Mouse (Mus musculus): Measurements from ENCODE around the gene 1110008P14Rik. TPM values are rescaled to one million over a fixed set of nuclear protein-coding genes. Genes with fewer than 3 reads are reported as not detected.

Gene 1110008P14Rik
- polyA plus RNA-seq, 1 experiment from 2014 or later, result 39.4 TPM

DNA sequence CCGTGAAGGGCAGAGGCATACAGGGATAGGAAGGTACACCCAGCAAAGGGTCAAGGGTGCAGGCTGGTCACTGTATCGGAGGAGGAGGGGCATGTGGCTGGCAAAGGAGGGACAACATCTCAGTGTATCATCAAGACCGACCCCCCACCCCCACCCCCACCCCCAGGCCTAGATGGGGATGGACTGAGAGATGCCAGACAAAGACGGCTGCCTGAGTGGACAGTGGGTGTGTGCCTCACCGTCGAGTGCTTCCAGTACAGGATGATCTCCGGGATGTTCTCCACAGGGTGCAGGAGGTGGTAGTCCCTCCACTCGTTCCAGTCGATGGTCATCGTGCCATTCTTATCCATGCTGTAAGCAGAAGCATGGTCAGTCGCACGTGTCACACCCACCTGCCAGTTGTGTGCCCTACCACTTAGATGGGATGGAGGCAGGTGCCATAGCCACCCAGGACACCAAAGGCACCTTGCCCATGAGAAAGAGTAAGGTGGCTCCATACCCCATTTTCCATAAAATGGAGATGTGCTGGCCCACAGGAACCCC is 38.4 kb upstream of the 1110008P14Rik start:
- Histone ChIP-seq H3K4me1 (peaks cover 26% of the 10 kb centered on the region), H3K36me3 (peaks cover 66% of the 10 kb centered on the region), H3K9me3 (replicated peaks) (no peaks in the 10 kb centered on the region), H3K27me3 (ENCODE audit: low read depth, poor library complexity, severe bottlenecking) (no peaks in the 10 kb centered on the region), H3K4me3 (no peak overlapping the region), H3K27ac (replicated peaks) (0 out of 2 replicates have a peak overlapping the region, but pooled peaks have one; percentile 9)
- 92% methylated on average over 12 of the region's 12 CpGs for WGBS
- no peak for DNase-seq (ENCODE audit: low spot score)

- Histone ChIP-seq H3K36me3 (peaks cover 74% of the 10 kb centered on the region), H3K4me3 (no peak overlapping the region), H3K27me3 (ENCODE audit: low read depth, poor library complexity, severe bottlenecking) (no peaks in the 10 kb centered on the region), H3K27ac (replicated peaks) (no peak overlapping the region), H3K9me3 (replicated peaks) (no peaks in the 10 kb centered on the region), H3K4me1 (peaks cover 18% of the 10 kb centered on the region)
- no peak for DNase-seq (ENCODE audit: low spot score)
- 96% methylated on average over 3 of the region's 3 CpGs for WGBS
Observed at GRCm38 (mm10) chr2:32419359-32419758, 37.6 kb upstream of the 1110008P14Rik start.

- H3K27ac ChIP-seq (replicated peaks), result no peak overlapping the region
- no peak for DNase-seq (ENCODE audit: low spot score)
- no peaks in the 10 kb centered on the region for H3K9me3 ChIP-seq (replicated peaks)
- H3K4me3 ChIP-seq, result no peak overlapping the region
- H3K36me3 ChIP-seq, result peaks cover 81% of the 10 kb centered on the region
- H3K27me3 ChIP-seq (ENCODE audit: low read depth, poor library complexity, severe bottlenecking), result no peaks in the 10 kb centered on the region
- peaks cover 10% of the 10 kb centered on the region for H3K4me1 ChIP-seq
- 91% methylated on average over 12 of the region's 12 CpGs for WGBS
Observed at GRCm38 (mm10) chr2:32418430-32419151, 36.9 kb upstream of the 1110008P14Rik start.

GRCm38 (mm10) chr2:32417486-32417885 is 35.7 kb upstream of the 1110008P14Rik start:
- H3K36me3 ChIP-seq, result peaks cover 82% of the 10 kb centered on the region

GRCm38 (mm10) chr2:32416556-32416955 is 34.8 kb upstream of the 1110008P14Rik start:
- Histone ChIP-seq H3K4me3 (no peak overlapping the region), H3K36me3 (peaks cover 80% of the 10 kb centered on the region), H3K4me1 (no peaks in the 10 kb centered on the region), H3K27ac (replicated peaks) (no peak overlapping the region), H3K9me3 (replicated peaks) (no peaks in the 10 kb centered on the region), H3K27me3 (ENCODE audit: low read depth, poor library complexity, severe bottlenecking) (no peaks in the 10 kb centered on the region)
- 89% methylated on average over 2 of the region's 2 CpGs for WGBS
- no peak for DNase-seq (ENCODE audit: low spot score)

More at GRCm38 (mm10) chr2:32417486-32417885, 35.7 kb upstream of the 1110008P14Rik start:
- no peak for DNase-seq (ENCODE audit: low spot score)
- H3K27ac ChIP-seq (replicated peaks), result no peak overlapping the region
- H3K4me1 ChIP-seq, result no peaks in the 10 kb centered on the region
- H3K4me3 ChIP-seq, result no peak overlapping the region
- no peaks in the 10 kb centered on the region for H3K9me3 ChIP-seq (replicated peaks)
- 93% methylated on average over 8 of the region's 8 CpGs for WGBS
- no peaks in the 10 kb centered on the region for H3K27me3 ChIP-seq (ENCODE audit: low read depth, poor library complexity, severe bottlenecking)

GRCm38 (mm10) chr2:32415801-32416200 is 34.1 kb upstream of the 1110008P14Rik start:
- Histone ChIP-seq H3K36me3 (peaks cover 73% of the 10 kb centered on the region), H3K27me3 (ENCODE audit: low read depth, poor library complexity, severe bottlenecking) (no peaks in the 10 kb centered on the region), H3K4me3 (no peak overlapping the region), H3K4me1 (no peaks in the 10 kb centered on the region), H3K27ac (replicated peaks) (no peak overlapping the region), H3K9me3 (replicated peaks) (no peaks in the 10 kb centered on the region)
- no peak for DNase-seq (ENCODE audit: low spot score)
- 93% methylated on average over 12 of the region's 12 CpGs for WGBS

DNA sequence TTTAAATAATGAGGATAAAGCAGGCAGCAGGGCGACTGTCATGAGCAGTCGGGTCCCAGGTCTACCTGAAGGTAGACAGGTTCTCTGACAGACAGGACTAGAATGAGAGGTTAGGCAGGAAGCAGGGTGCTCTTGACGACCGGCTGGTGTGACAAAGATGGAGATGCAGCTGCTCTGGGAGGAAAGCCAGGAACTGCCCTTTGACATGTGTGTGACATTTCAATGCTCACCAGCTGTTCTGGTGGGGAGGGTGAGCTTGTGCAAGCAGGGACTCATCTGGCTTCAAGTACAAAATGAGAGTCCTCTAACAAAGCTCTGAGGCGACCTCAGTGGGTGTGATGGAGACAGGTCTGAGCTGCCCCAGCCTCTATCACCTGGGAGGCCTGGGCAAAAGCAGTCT is 32.2 kb upstream of the 1110008P14Rik start:
- H3K36me3 ChIP-seq, result peaks cover 54% of the 10 kb centered on the region
- no peak for DNase-seq (ENCODE audit: low spot score)
- no peak overlapping the region for H3K4me3 ChIP-seq
- H3K9me3 ChIP-seq (replicated peaks), result no peaks in the 10 kb centered on the region
- WGBS, result 75% methylated on average over 5 of the region's 5 CpGs
- H3K4me1 ChIP-seq, result peaks cover under 1% of the 10 kb centered on the region
- H3K27ac ChIP-seq (replicated peaks), result no peak overlapping the region
- no peaks in the 10 kb centered on the region for H3K27me3 ChIP-seq (ENCODE audit: low read depth, poor library complexity, severe bottlenecking)

- DNase-seq (ENCODE audit: low spot score), result no peak
- 93% methylated on average over 6 of the region's 6 CpGs for WGBS
- Histone ChIP-seq H3K4me1 (peaks cover 5% of the 10 kb centered on the region), H3K27me3 (ENCODE audit: low read depth, poor library complexity, severe bottlenecking) (no peaks in the 10 kb centered on the region), H3K36me3 (peaks cover 44% of the 10 kb centered on the region), H3K27ac (replicated peaks) (no peak overlapping the region), H3K4me3 (no peak overlapping the region), H3K9me3 (replicated peaks) (no peaks in the 10 kb centered on the region)
Observed at GRCm38 (mm10) chr2:32412742-32413531, 31.2 kb upstream of the 1110008P14Rik start.

DNA sequence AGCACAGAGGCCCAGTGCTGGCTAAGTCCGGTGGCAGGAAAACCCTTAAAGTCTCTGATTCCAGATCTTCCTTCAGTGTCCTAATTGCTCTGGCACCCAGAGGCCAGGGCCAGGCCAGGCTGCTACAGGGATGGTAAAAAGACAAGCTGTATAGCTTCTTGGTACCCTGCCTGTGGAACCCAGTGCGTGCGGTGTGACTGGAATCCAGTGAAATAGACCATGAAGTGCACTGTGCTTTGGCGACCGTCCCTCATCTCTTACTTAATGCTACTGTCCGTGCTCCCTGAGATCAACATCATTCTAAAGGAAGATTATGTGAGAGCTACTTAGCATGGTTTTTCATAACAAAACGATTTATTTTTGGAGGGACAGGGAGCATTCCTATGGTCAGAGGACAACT is 29.7 kb upstream of the 1110008P14Rik start:
- peaks cover 29% of the 10 kb centered on the region for H3K36me3 ChIP-seq
- 84% methylated on average over 7 of the region's 7 CpGs for WGBS
- no peak overlapping the region for H3K27ac ChIP-seq (replicated peaks)
- no peaks in the 10 kb centered on the region for H3K9me3 ChIP-seq (replicated peaks)
- DNase-seq (ENCODE audit: low spot score), result no peak
- H3K27me3 ChIP-seq (ENCODE audit: low read depth, poor library complexity, severe bottlenecking), result no peaks in the 10 kb centered on the region
- H3K4me1 ChIP-seq, result peaks cover 5% of the 10 kb centered on the region
- H3K4me3 ChIP-seq, result no peak overlapping the region

DNA sequence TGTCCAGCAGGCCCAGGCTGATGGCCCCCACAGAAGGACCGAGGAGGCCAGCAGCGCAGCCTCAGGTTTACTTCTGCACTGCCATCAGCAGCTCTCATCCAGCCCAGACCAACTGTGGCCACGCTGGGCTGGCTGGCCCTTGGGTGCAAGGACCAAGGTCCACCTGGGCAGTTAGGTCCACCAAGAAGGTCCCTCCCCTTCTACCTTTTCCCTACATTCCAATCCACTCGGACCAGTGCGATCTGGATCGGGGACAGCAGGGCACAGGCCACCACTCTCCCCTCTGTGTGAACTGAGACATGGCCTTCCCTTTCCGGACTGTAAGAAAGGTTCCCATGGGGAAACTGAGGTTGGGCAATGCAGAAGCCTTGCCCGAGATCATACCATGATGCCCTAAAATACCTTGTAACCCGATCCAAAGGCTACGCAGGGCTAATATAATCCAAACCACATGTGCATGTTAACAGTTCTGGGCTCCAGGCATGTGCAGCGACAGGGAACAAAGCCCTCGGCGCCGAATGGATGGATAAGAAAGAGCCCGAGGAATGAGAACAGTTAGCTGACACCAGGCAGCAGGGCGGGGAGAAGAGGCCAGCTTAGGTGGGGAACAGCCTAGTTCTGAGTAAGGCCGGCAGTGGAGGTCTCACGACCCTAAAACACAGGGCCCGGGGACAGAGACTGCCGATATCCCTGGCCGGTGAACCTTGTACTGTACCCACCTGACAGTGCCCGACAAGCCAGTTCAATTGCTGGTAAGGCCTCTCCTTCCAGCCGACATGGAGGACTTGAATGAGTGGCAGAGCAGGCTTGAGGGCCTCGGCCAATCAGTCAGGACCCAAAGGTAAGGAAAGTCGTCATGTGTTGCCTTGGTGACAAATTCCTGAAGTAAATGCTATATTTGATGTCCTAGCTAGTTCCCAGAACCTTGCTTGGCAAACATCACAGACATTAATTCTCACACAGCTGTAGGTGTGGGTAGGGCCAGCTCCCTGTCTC is 27.0 kb upstream of the 1110008P14Rik start:
- Histone ChIP-seq H3K36me3 (peaks cover 2% of the 10 kb centered on the region), H3K27me3 (ENCODE audit: low read depth, poor library complexity, severe bottlenecking) (no peaks in the 10 kb centered on the region), H3K4me1 (peaks cover 5% of the 10 kb centered on the region), H3K9me3 (replicated peaks) (no peaks in the 10 kb centered on the region), H3K27ac (replicated peaks) (peak overlapping the region; percentile 64), H3K4me3 (no peak overlapping the region)
- WGBS, result 75% methylated on average over 25 of the region's 25 CpGs
- DNase-seq (ENCODE audit: low spot score), result peak; percentile 22

- no peak for DNase-seq (ENCODE audit: low spot score)
- Histone ChIP-seq H3K36me3 (peaks cover 5% of the 10 kb centered on the region), H3K27me3 (ENCODE audit: low read depth, poor library complexity, severe bottlenecking) (no peaks in the 10 kb centered on the region), H3K4me3 (no peak overlapping the region), H3K9me3 (replicated peaks) (no peaks in the 10 kb centered on the region), H3K4me1 (peaks cover 5% of the 10 kb centered on the region), H3K27ac (replicated peaks) (no peak overlapping the region)
- WGBS, result 84% methylated on average over 7 of the region's 7 CpGs
Observed at GRCm38 (mm10) chr2:32407144-32407824, 25.5 kb upstream of the 1110008P14Rik start.
